Mouse (Mus musculus) heart, postnatal 25 days (tissue): ENCODE results near the gene Zdhhc5. TPM values are rescaled to one million over a fixed set of nuclear protein-coding genes. Genes with fewer than 3 reads are reported as not detected.
"Not testable (repeated sequence)": the region's sequence is repeated elsewhere in the genome, so short reads cannot be mapped to it uniquely, and the experiment has no call there.

Experiments
- DNase-seq: peaks from one replicate; pipeline ENCODE4 v3.0.0; 2022; ENCODE audit warnings: low spot score
- intact Hi-C: fragments of 180-260 bp; cut with DNase I; formaldehyde crosslinking; loops from one replicate; pipeline ENCODE4 v1.15.1; 2025
- total RNA-seq, 2 experiments: library from RNA; stranded (reverse); gene quantifications; 2 replicates each; pipeline ENCODE4 v1.2.3; 2021

Gene Zdhhc5
- total RNA-seq, 2 experiments from 2014 or later, result 61.4 to 62.1 TPM

DNA sequence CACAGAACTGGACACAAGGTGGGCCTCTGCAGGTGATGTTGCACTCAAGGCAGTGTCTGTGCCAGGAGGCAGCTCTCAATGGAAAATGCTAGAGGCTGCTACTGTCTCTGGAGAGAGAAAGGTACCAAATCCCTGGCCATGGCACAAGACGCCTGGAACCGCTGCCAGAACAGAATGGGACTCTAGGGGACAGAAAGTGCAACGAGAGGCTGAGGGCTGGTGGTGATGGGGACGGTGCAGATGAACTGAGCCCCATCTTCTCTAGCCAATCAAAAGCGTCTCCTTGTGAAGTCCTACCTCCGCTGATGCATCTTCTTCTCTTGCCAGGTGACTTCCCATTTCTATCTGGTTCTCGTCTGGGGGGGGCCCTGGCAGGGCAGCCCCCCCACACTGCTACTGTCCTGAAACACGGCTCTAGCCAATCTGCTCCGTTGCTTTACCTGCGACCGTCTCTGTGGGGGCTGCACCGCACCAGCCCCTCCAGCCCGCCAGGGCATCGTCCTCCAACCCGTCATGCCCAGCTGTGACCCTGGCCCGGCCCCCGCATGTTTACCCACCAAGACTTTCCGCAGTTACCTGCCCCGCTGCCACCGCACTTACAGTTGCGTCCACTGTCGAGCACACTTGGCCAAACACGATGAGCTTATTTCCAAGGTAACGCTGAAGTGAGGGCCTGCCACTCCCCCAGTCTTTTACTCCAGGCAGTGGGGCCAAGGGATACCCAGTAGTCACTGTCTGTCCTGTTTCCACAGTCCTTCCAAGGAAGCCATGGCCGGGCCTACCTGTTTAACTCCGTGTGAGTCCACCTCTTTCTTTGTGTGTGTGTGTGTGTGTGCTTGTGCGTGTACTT lies 21.6 kb upstream of the Zdhhc5 start:
- no peak for DNase-seq
- intact Hi-C loops, result no loop called here

DNA sequence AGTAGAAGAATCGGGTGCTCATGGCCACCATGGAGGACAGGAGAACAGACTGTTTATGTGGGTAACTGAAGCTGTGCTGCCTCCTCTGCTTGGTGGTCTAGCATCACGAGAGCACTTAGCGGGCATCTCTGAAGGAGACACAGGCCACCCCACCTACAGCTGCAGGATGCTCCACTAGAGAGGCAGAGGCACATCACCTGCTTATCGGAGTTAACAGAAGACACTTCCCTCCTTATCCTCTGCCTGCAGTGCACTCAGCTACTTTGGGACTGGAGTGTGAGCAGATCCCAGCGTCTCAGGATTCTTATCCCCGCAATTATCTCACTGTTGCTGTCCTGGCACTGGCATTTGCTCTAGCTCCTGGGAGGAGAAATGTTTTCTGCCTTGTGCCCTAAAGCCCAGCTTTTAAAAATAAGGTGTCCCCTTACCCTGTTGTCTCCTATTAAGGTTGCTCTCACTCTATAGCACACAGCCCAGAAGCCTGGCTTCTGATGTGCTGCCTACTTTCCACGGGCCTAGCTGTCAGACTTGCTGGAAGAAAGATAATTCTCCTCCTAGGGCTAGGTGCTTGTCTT lies 20.5 kb upstream of the Zdhhc5 start:
- intact Hi-C loops, result no loop called here
- no peak for DNase-seq

DNA sequence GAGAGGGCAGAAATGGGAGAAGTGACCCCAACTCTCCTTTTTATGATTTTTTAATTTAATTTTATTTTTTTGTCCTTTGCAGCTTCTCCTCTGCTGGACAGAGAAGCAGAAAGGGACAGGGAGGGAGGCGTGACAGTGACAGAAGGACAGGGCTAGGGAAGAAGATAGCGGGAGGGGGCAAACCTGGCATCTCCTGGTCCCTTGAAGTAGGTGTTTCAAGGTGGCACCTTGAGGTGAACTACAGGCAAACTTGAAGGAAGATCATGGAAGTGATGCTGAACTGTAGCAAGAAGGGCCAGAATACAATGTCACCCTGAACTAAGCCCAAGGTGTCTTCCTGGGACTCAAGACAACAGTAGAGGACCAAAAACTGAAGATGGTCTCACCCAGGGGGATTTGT lies 19.9 kb upstream of the Zdhhc5 start:
- intact Hi-C loops, result no loop called here
- DNase-seq, result no peak

DNA sequence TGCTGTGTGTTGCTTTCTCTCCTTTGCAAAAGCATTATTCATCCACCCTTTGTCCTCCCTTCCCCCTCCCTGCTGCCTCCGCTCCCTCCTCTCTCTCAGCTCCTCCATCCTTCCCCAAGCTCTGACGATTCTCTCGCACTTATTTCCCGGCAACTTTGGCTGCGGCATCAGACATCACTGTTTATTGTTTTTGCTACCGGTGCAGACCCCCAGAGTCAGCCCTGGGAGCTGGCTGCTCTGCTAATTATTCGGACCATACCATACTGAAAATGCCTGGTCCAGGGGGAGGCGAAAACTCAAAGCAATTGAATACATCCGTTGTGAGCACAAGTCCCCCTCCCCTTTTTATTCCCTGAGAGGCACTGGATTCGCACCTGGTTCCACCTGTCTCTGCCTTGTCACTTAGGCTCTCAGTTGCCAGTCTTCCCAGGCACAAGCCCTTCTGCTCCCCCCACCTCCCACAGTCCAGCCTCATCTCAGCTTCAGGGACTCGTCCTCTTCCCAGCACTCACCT lies 19.4 kb upstream of the Zdhhc5 start:
- DNase-seq, result no peak
- intact Hi-C loops, result no loop called here

DNA sequence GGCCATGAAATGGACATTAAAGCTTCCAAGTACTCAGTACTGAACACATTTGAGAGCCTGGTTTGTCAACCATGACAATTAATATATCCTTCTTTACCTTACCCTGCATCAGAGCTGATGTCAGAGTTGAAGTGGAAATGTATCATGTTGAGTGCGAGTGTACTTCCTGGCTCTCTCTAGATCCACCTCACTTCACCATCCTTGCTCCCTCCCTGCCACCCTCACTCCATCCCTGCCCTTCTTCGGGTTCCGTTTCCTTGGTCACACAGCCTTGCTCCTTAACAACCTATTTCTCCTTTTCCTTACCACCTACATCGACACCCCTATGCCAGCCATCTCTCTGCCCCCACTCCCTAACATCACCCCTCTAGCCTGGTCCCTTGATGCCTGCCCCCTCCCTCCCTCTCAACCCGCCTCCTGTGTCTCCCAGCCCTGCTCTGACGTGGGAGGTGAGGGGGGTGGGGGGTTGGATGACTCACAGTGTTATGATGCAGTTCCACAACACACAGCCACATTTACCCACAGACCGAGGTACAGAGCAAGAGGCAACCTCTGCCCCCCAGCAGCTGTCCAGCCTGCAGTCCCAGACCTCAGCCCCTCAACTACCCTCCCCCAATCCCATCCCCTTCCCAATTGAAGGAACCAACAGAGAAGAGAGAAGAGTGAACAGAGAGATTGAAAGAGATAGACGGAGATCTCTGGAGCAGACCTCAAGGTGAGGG lies 18.8 kb upstream of the Zdhhc5 start, which contains the start of gene Ypel4:
TSS of gene Ypel4 (plus strand) at position 480 of the 722 bp plus-strand sequence.
- intact Hi-C loops, result no loop called here
- DNase-seq, result peak; percentile 40

DNA sequence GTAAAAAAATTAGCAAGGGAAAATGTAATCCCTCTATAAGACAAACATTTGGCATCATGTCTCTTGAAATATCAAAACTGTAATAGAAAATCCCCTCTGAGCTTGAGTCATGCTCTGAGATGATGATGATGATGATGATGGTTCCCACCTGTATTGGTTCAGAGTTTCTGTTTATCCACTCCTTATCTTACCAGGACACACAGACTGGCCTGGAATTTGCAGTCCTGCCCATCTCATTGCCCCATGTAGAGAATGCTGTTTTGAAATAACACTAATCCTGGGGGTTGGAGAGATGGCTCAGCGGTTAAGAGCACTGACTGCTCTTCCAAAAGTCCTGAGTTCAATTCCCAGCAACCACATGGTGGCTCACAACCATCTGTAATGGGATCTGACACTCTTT lies 17.4 kb upstream of the Zdhhc5 start:
- intact Hi-C loops, result no loop called here
- DNase-seq, result no peak

DNA sequence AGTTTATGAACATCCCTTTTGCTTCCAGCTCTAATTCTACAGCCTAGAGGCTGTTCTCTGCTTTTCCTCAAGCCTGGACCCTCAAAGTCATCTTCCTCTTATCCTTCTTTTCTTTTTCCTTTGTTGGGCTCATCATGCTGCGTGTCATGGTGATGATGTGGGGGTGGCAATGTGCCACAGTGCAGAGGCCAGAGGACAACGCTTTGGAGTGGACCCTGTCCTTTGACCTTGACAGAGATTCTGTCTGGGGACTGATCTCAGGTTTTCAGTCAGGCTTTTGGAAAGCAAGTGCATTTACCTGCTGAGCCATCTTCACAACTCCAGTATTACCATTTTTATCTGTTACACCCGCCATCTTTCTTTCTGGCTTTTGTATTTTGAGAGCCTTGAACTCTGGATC lies 16.2 kb upstream of the Zdhhc5 start:
- no peak for DNase-seq
- intact Hi-C loops, result no loop called here

DNA sequence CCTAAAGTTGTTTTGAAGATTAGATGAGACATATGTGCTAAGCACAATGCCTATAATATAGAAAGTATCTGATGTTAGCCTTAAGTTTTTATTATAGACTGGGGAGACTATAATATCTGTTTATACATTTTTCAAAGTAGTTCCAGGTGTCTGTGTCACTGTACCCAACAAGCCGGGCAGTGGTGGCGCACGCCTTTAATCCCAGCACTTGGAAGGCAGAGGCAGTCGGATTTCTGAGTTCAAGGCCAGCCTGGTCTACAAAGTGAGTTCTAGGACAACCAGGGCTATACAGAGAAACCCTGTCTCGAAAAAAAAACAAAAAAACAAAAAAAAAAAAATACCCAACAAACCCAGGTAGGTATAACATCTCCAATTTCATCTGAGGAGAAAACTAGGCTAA lies 13.2 kb upstream of the Zdhhc5 start:
- intact Hi-C loops, DNase-seq: not testable (repeated sequence)

DNA sequence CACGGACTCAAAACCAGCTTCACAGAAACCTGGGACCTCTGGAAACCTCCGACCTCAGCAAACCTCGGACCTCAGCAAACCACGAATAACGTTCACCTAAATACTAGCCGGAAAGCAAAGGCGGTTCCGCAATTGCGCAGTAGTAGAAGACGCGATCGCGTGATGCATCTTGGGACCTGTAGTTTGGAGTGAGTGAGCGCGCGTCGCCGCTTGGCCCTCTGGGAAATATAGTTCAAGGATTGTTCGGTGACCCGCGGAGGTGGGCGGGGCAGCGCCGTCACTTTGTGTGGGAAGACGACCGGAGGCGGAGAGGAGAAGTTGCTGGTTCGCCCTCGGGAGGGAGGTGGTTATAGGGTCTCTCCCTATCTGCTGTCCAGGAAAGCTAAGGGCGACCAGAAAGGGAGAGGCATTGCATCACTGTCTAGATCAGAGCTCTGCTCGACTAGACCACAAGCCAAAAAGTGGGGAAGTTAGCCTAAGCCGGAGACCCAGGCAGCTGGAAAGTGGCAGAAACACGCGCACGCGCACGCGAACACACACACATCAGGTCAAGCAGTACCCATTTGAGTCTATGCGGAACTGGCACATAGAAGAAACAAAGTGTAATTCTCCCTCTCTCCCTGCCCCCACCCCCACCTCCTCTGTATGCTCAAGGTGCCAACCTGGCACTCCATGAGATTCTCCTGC lies 12.3 kb upstream of the Zdhhc5 start, which contains the start of gene Clp1:
TSS of gene Clp1 (minus strand) at position 179 of the 687 bp plus-strand sequence.
- peak; percentile 93 for DNase-seq
- intact Hi-C loops, result no loop called here

DNA sequence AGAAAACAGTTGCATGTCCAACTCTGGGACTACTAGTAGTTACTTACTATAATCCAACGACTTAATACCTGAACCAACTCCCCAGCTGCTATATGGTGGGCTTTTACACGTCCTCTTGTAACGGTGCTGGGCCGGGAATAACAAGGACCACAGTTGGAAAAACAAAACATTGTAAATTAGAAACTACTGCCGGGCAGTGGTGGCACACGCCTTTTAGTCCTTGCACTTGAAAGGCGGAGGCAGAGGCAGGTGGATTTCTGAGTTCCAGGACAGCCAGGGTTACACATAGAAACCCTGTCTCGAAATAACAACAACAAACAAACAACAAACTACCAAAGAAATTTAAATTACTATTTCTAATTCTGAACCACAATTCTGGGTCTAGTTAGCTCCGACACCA lies 11.7 kb upstream of the Zdhhc5 start:
- DNase-seq, result no peak
- intact Hi-C loops, result no loop called here

DNA sequence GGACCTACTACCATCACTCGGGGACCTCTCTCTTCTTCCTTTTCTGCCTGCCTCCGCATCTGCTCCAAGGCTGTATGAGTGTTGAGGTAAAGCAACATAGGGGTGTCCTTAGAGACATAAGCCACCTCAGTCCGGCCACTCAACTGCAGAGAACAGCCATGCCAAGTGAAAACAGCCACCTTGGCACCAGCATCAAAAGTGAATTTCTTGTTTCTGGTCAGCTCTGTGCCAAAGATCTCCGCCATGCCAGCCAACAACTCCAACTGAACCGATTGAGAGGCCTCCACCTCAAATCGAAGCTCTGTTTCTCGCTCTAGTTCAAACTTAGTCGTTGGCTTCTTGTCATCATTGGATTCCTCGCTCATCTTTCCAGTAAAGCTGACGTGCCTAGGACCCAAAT lies 10.8 kb upstream of the Zdhhc5 start:
- intact Hi-C loops, result no loop called here
- no peak for DNase-seq

DNA sequence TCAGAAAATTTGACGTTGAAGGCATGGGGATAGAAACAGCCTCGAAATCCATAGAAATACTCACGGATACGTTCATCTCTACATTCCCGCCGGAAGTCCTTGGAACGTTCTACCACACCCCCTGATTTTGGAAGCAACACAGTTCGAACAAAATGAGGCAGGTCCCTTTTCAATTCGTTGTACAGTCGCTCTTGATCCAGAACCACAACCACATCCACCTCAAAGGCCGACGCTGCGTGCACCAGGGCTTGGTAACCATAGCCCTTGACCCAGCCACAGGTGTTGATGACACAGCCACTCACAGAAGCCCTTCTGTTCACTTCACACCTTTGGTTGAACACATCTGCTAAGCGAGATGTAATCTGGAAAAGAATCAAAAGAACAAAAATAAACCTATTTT lies 8.9 kb upstream of the Zdhhc5 start:
- intact Hi-C loops, result no loop called here

DNA sequence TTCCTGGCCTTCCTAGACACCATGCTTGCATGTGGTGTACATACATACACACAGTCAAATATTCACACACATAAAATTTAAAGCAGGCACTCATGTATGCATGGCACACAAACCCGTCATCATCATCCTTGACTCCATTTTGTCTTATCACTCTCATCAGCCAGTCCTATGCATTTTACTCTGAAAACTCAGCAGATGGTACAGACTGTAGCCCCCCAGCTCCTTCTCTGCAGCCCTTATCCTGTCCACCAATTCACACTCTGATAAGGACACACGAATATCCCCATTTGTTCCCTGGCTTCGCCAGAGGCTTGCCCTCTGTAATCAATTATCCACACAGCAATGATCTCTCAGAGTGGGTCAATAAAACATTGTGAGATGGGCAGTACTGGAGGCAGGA lies 6.2 kb upstream of the Zdhhc5 start:
- intact Hi-C loops, result no loop called here
- no peak for DNase-seq

More for the DNA sequence above, 8.9 kb upstream of the Zdhhc5 start:
- DNase-seq, result no peak

DNA sequence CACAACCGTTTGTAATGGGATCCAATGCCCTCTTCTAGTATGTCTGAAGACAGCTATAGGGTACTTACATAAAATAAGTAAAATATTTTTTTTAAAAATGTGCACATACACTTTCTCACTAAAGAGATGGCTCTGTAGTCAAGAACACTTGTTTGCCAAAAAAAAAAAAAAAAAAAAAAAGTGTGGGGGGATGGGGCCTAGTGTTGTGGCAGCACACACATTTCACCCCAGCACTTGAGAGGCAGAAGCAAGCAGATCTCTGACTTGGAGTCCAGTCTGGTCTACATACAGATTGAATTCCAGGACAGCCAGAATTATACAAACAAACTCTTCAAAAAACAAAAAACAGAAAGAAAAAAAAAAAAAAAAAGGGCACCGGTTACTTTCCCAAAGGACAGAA lies 5.7 kb upstream of the Zdhhc5 start:
- no peak for DNase-seq
- intact Hi-C loops, result no loop called here

DNA sequence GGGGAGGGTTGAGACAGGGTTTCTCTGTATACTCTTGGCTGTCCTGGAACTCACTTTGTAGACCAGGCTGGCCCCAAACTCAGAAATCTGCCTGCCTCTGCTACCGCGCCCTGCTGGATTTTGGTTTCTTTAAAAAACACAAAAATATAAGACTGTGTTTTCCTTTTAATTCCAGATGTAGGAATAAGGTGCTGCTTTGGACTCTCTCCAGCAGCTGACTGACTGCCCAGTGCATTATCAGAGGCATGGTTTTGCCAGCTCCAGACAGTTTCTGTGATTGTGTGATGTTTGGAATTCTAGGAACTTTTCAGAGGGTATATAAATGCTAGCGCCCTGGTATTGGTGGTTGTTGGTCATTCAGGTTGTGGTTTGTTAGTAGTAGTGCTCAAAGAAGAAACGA lies 2.4 kb upstream of the Zdhhc5 start:
- DNase-seq, result no peak
- intact Hi-C loops, result no loop called here

DNA sequence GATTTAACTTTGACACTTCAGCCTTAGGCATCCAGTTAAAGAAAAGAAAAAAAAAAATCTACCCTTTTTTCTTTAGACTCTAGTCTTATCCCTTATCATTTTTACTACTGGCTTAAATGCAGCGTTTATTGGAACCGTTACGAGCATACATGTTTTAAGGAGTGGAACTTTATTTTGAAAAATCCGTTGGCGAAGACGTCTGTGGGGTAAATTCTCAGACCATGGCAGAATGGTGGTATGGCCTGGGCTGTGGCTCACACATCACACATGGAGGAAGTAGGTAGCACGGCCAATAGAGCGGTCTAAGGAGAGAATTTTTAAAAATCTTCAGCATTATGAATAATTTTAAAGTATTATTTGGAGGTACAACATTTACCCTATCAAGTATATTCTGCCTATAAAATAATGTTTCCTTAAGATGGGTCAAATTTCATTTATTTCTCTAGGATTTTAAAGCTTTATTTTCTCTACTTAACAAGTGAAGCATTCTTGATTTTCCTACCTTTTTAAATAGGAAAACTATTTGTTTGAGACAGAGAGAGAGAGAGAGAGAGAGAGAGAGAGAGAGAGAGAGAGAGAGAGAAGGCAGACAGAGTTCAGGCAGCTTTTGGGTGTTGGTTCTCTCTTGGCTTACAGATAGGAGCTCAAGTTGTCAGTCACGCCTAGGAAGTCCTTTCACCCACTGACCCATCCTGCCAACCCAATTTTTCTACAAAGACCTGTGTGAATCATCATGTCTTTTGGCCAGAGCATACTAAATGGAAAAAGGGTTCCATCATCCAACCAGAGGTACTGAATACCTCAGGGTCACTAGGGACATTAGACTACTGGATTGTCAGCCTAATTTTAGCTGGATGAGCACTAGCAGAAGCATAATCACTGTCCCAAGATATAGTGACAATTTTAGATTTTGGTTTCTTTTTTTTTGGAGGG lies 1.7 kb upstream of the Zdhhc5 start:
- DNase-seq, result no peak
- intact Hi-C loops, result no loop called here

DNA sequence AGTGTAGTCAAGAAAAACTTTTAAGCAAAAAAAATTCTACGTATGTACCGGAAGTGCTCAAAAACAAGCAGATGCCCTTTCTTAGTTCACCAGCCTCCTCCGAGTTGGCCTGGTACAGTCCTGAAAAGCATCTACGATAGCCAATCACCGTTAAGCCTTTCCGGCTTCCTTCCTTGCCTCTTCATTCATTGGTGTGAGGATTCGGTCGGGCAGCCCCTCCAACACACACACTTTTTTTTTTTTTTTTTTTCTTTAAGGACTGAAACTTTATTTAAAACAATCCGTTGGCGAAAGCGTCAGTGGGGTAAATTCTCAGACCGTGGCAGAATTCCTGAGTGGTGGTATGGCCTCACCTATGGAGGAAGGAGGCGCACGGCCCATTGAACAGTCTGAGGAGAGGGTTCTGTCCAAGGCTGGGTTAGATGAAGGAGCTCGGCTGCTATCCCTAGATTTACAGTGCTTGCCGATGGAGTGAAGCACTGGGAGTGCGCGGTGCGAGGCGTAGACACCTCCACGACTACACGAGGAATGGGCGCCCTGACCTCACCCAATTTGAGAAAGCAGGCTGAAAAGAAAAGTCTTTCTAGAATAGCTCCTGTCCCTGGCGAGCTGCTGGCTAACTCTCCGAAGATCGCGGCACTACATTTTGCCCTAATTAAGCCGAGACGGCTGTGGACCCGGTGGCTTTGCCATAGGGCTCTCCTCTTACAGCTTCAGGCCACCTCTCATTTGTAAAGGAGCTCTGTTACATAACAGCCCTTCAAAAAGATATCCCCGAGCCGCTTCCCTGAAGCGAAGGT lies 782 bp upstream of the Zdhhc5 start:
- DNase-seq, result peak; percentile 44
- intact Hi-C loops, result no loop called here

DNA sequence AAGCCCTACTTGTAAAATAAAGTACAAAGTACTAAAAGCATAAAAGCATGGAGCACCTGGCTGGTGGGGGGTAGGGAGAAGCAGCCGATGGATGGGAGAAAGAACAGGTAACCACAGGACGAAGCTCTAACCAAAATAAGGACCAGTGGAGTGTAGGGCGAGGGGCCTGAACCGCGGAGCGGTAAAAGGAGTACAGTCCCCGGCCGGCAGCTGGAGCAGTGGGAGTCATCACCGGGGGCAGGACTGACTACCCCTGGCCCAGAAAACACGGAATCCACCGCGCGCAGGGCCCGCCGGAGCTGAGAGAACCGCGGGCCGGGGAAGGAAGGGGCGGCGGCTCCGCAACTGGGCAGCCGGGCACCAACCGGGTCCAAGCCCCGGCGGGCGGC lies 564 bp downstream of the Zdhhc5 start:
- DNase-seq, result no peak
- intact Hi-C loops, result loop anchor here (5.0 kb wide), 1 partner anchor 37 kb away; the partner anchor contains the start of genes Gm28635, Med19 and Tmx2
